Mouse (Mus musculus): ENCODE results near the gene Tmem127. TPM values are rescaled to one million over a fixed set of nuclear protein-coding genes. Genes with fewer than 3 reads are reported as not detected.
"Not testable (repeated sequence)": the region's sequence is repeated elsewhere in the genome, so short reads cannot be mapped to it uniquely, and the experiment has no call there.

The Tmem127 gene
- polyA plus RNA-seq, 1 experiment: 86.6 TPM

- TF ChIP-seq CTCF (IDR thresholded peaks at IDR 0.05; ENCODE audit: insufficient read depth, low read length) (no peak), POLR2A (IDR thresholded peaks at IDR 0.05; ENCODE audit: borderline replicate concordance, extremely low read depth, low read depth, low read length) (no peak)
- 67% methylated on average over 5 of the region's 5 CpGs for WGBS
- H3K4me1 ChIP-seq (ENCODE audit: control insufficient read depth, insufficient read depth, low read length): no peaks in the 10 kb centered on the region
- H3K4me3 ChIP-seq (replicated peaks; ENCODE audit: extremely low read depth, low read depth, low read length): no peak overlapping the region
- no peak for DNase-seq
These were observed 11.6 kb downstream of the Tmem127 start for GRCm38 (mm10) chr2:127259340-127259739.

GRCm38 (mm10) chr2:127262480-127262879 is 14.8 kb downstream of the Tmem127 start:
- TF ChIP-seq CTCF (IDR thresholded peaks at IDR 0.05; ENCODE audit: insufficient read depth, low read length) (no peak), POLR2A (IDR thresholded peaks at IDR 0.05; ENCODE audit: borderline replicate concordance, extremely low read depth, low read depth, low read length) (no peak)
- no peak for DNase-seq
- Histone ChIP-seq H3K4me1 (ENCODE audit: control insufficient read depth, insufficient read depth, low read length) (no peaks in the 10 kb centered on the region), H3K4me3 (replicated peaks; ENCODE audit: extremely low read depth, low read depth, low read length) (no peak overlapping the region)

DNA sequence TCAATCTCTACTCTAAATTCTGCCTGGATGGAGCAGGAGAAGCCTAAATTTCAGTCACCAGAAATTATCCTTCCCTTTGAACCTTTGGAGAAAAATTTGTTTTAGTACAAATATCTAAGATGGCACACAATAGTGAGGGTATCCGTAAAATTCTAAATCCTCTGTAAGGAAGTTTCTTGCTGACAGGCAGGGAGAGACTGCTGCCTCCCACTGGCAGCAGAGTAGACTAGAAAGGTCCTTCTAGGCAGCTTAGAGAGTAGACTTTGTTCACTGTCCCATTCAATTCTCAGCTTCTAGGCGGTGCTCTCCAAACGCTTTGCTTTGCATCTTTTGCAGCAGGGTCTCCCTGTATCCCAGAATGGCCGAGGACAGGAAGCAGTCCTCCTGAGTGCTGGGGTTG is 20.1 kb downstream of the Tmem127 start:
- no peak overlapping the region for H3K4me3 ChIP-seq (replicated peaks; ENCODE audit: extremely low read depth, low read depth, low read length)
- TF ChIP-seq POLR2A (IDR thresholded peaks at IDR 0.05; ENCODE audit: borderline replicate concordance, extremely low read depth, low read depth, low read length) (no peak), CTCF (IDR thresholded peaks at IDR 0.05; ENCODE audit: insufficient read depth, low read length) (no peak)
- no peaks in the 10 kb centered on the region for H3K4me1 ChIP-seq (ENCODE audit: control insufficient read depth, insufficient read depth, low read length)
- DNase-seq: no peak
- 47% methylated on average over 4 of the region's 4 CpGs for WGBS

- no peaks in the 10 kb centered on the region for H3K4me1 ChIP-seq (ENCODE audit: control insufficient read depth, insufficient read depth, low read length)
- TF ChIP-seq POLR2A (IDR thresholded peaks at IDR 0.05; ENCODE audit: borderline replicate concordance, extremely low read depth, low read depth, low read length) (peak; percentile 88), CTCF (IDR thresholded peaks at IDR 0.05; ENCODE audit: insufficient read depth, low read length) (no peak)
- under 1% methylated on average over 49 of the region's 49 CpGs for WGBS
- H3K4me3 ChIP-seq (replicated peaks; ENCODE audit: extremely low read depth, low read depth, low read length): peak within 1 kb of the TSS; percentile 83
- peak; percentile 91 for DNase-seq
These were observed 22.0 kb downstream of the Tmem127 start, which contains the start of gene Stard7 for GRCm38 (mm10) chr2:127269491-127270299. Gene Stard7 (plus strand): TSS chr2:127270218.

- WGBS: under 1% methylated on average over 65 of the region's 75 CpGs
- no peak for TF ChIP-seq CTCF (IDR thresholded peaks at IDR 0.05; ENCODE audit: insufficient read depth, low read length)
- no peak; the same call in none of the 2 replicates for TF ChIP-seq POLR2A (IDR thresholded peaks at IDR 0.05; ENCODE audit: borderline replicate concordance, extremely low read depth, low read depth, low read length)
- peak overlapping the region; percentile 83 for H3K4me3 ChIP-seq (replicated peaks; ENCODE audit: extremely low read depth, low read depth, low read length)
- H3K4me1 ChIP-seq (ENCODE audit: control insufficient read depth, insufficient read depth, low read length): peaks cover 3% of the 10 kb centered on the region; the same call in 1 of the 2 replicates
- peak; percentile 81 for DNase-seq
These were observed 22.8 kb downstream of the Tmem127 start for GRCm38 (mm10) chr2:127270300-127271041.

GRCm38 (mm10) chr2:127271042-127271515 is 23.4 kb downstream of the Tmem127 start:
- WGBS: 1% methylated on average over 8 of the region's 8 CpGs
- Histone ChIP-seq H3K4me1 (ENCODE audit: control insufficient read depth, insufficient read depth, low read length) (peaks cover 3% of the 10 kb centered on the region; the same call in 1 of the 2 replicates), H3K4me3 (replicated peaks; ENCODE audit: extremely low read depth, low read depth, low read length) (peak overlapping the region; percentile 83)
- TF ChIP-seq CTCF (IDR thresholded peaks at IDR 0.05; ENCODE audit: insufficient read depth, low read length): no peak
- no peak for TF ChIP-seq POLR2A (IDR thresholded peaks at IDR 0.05; ENCODE audit: borderline replicate concordance, extremely low read depth, low read depth, low read length)
- no peak for DNase-seq

DNA sequence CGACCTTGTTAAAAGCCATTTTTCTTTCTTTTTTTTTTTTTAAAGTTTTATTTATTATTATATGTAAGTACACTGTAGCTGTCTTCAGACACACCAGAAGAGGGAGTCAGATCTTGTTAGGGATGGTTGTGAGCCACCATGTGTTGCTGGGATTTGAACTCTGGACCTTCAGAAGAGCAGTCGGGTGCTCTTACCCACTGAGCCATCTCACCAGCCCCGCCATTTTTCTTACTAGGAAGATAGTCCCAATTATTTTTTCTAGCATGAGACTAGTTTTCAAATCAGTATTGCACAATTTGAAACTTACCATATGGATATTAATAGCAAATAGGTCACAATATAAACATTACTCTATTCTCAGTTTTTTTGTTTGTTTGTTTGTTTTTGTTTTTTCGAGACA is 24.3 kb downstream of the Tmem127 start:
- not testable (repeated sequence) for H3K4me3 ChIP-seq (replicated peaks; ENCODE audit: extremely low read depth, low read depth, low read length)

GRCm38 (mm10) chr2:127272806-127273205 is 25.1 kb downstream of the Tmem127 start:
- Histone ChIP-seq H3K4me1 (ENCODE audit: control insufficient read depth, insufficient read depth, low read length) (peaks cover 3% of the 10 kb centered on the region; the same call in 1 of the 2 replicates), H3K4me3 (replicated peaks; ENCODE audit: extremely low read depth, low read depth, low read length) (no peak overlapping the region)
- 95% methylated on average over 3 of the region's 3 CpGs for WGBS
- DNase-seq: no peak
- TF ChIP-seq CTCF (IDR thresholded peaks at IDR 0.05; ENCODE audit: insufficient read depth, low read length): no peak
- TF ChIP-seq POLR2A (IDR thresholded peaks at IDR 0.05; ENCODE audit: borderline replicate concordance, extremely low read depth, low read depth, low read length): no peak

More for the DNA sequence above, 24.3 kb downstream of the Tmem127 start:
- not testable (repeated sequence) for H3K4me1 ChIP-seq (ENCODE audit: control insufficient read depth, insufficient read depth, low read length); DNase-seq
- 82% methylated on average over 4 of the region's 4 CpGs for WGBS

DNA sequence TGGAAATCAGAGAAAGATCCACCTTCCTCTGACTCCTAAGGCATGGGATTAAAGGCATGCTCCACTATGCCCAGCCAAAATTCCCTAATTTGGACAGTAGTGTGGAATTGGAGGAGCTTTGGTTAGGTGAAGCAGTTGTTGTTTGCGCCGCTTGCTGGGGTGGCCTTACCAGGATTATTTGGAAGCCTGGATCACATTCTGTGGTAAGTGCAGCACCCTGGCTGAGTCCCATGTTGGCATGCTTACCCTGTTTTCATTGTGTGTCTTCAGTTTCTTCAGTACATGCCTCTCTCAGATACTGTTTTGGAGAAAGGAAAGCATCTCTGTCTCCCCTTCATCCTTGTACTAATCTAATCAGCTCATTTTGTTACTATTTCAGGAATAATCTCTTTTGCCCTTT is 26.9 kb downstream of the Tmem127 start:
- WGBS: 72% methylated on average over 2 of the region's 2 CpGs
- Histone ChIP-seq H3K4me1 (ENCODE audit: control insufficient read depth, insufficient read depth, low read length) (peaks cover 3% of the 10 kb centered on the region; the same call in 1 of the 2 replicates), H3K4me3 (replicated peaks; ENCODE audit: extremely low read depth, low read depth, low read length) (no peak overlapping the region)
- TF ChIP-seq POLR2A (IDR thresholded peaks at IDR 0.05; ENCODE audit: borderline replicate concordance, extremely low read depth, low read depth, low read length) (no peak), CTCF (IDR thresholded peaks at IDR 0.05; ENCODE audit: insufficient read depth, low read length) (no peak)
- no peak for DNase-seq
